Mouse (Mus musculus) liver, embryonic 14.5 days (tissue): ENCODE data around the gene Socs4.

Experiments
- CTCF ChIP-seq: IDR thresholded peaks from 2 replicates; pipeline ENCODE4 v1.5.1; 2016; ENCODE audit warnings: antibody characterized with exemption, low read depth, control low read depth
- EP300 ChIP-seq: IDR thresholded peaks from 2 replicates; pipeline ENCODE4 v1.6.1; 2016; ENCODE audit warnings: antibody characterized with exemption, low read depth

DNA sequence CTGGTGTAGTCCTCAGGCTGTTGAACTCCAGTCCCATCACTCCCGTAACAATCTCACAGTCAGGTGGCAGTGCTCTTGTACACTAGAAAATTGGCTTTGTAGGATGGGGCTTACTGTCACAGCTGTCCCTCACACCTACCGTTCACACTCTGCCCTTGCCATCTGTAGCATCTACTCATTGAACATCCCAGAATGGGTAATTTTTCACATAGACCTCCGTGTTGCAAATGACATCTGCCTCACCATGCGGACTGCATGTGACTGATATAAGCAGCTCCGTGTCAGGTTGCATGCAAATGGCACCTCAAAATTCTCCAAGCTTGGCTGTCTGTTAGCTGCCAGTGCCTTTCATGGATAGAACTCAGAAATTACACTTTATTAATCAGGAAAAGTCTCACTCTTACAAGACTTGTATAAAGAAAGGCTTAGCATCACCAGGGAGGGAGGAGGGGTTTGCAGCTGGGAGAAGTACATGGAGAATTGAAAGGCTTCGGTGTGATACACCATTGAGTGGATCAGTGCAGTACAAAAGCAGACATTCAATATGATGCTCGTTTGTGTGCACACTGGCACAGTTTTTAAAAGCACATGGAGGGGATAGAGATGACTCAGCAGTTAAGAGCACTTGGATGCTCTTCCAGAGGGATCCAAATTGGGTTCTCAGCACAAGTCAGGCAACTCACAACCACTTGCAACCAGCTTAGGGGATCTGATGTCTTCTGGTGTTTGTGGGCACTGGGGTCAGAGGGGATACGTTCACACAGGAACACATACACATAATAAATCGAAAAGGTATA, 49.4 kb downstream of the Socs4 start:
- TF ChIP-seq CTCF (no peak), EP300 (no peak)
